Mouse (Mus musculus) central nervous system, embryonic 14 days (tissue): Measurements from ENCODE around the gene Gpr34. TPM values are rescaled to one million over a fixed set of nuclear protein-coding genes. Genes with fewer than 3 reads are reported as not detected.

Source experiments
- polyA plus RNA-seq: library from polyadenylated mRNA; depleted of rRNA; stranded (reverse); fragments of >200 nt; gene quantifications from 2 replicates; pipeline ENCODE4 v1.2.3, GENCODE M21; 2012; rRNA removed

The Gpr34 gene
- polyA plus RNA-seq, result 0.65 and 1.0 TPM in 2 replicates

GRCm38 (mm10) chrX:13631599-13632283 lies at the start of gene Gpr34:
Gene Gpr34, plus strand, starts transcription at chrX:13632089.

GRCm38 (mm10) chrX:13661063-13661462 lies 29.2 kb downstream of the Gpr34 start, which contains the start of gene Gpr82:
Gene Gpr82, plus strand, starts transcription at chrX:13661363.

Other genes with a start within 250 kb of the Gpr34 start
- 0.27 and 0.33 TPM in 2 replicates for gene Nyx, start 166.0 kb upstream of the Gpr34 start, polyA plus RNA-seq
- 0.03 TPM in 1 of 2 replicates, not detected in the other for gene Gpr82, start 29.3 kb downstream of the Gpr34 start, polyA plus RNA-seq
- 48.6 and 53.9 TPM in 2 replicates for gene Cask, start 219.3 kb downstream of the Gpr34 start, polyA plus RNA-seq